Mouse (Mus musculus) C2C12 (cell line): ENCODE measurements around the gene Akap4.

Experiments
- CEBPB ChIP-seq: IDR thresholded peaks from one replicate; pipeline ENCODE4 v1.6.1; 2011; ENCODE audit warnings: low read depth, mild to moderate bottlenecking, control low read depth, moderate library complexity
- CTCF ChIP-seq: IDR thresholded peaks from one replicate; pipeline ENCODE4 v1.5.1; 2011; ENCODE audit not compliant: control insufficient read depth, insufficient read depth, insufficient read length
- FOSL1 ChIP-seq: IDR thresholded peaks from one replicate; pipeline ENCODE4 v1.8.0; 2011; ENCODE audit warnings: mild to moderate bottlenecking, low read length; ENCODE audit not compliant: poor library complexity, insufficient read depth, severe bottlenecking
- MAX ChIP-seq: IDR thresholded peaks from one replicate; pipeline ENCODE4 v1.6.1; 2011; ENCODE audit warnings: mild to moderate bottlenecking, control low read depth
- MYOD1 ChIP-seq: IDR thresholded peaks from one replicate; pipeline ENCODE4 v1.6.1; 2011; ENCODE audit warnings: low read depth; ENCODE audit not compliant: control insufficient read depth, insufficient read length
- MYOG ChIP-seq: IDR thresholded peaks from one replicate; pipeline ENCODE4 v1.6.1; 2011; ENCODE audit not compliant: control insufficient read depth, insufficient read length; ENCODE audit errors: extremely low read depth
- USF1 ChIP-seq: IDR thresholded peaks from one replicate; pipeline ENCODE4 v1.6.1; 2011; ENCODE audit warnings: low read depth, mild to moderate bottlenecking, control low read depth, moderate library complexity

GRCm38 (mm10) chrX:7102280-7102679 is 35.0 kb downstream of the Akap4 start:
- TF ChIP-seq CEBPB (no peak), CTCF (no peak), USF1 (no peak), MAX (no peak), MYOD1 (no peak), MYOG (no peak), FOSL1 (no peak)
